Mouse (Mus musculus) intestine, postnatal 0 days (tissue): ENCODE data around the gene Hddc3. TPM values are rescaled to one million over a fixed set of nuclear protein-coding genes. Genes with fewer than 3 reads are reported as not detected.

Source experiments
- ATAC-seq: fragments of 200-750 bp; cut with Nextera tagmentation; 2 replicates; pipeline ENCODE4 v1.8.0; 2017; ENCODE audit warnings: mild to moderate bottlenecking, moderate TSS enrichment, moderate library complexity
- H3K27ac ChIP-seq: fragments of 300-500 bp; sonication (generic); 2 replicates; pipeline ENCODE4 v1.5.1; 2014; ENCODE audit warnings: mild to moderate bottlenecking, low read depth, low read length, moderate library complexity
- H3K27me3 ChIP-seq: fragments of 300-500 bp; sonication (generic); replicated peaks from 2 replicates; pipeline ENCODE4 v1.6.1; 2014; ENCODE audit warnings: low read length, mixed read lengths; ENCODE audit not compliant: control insufficient read depth, insufficient read depth
- H3K36me3 ChIP-seq: fragments of 300-500 bp; sonication (generic); 2 replicates; pipeline ENCODE4 v1.6.1; 2014; ENCODE audit warnings: mild to moderate bottlenecking, moderate library complexity; ENCODE audit not compliant: control insufficient read depth, insufficient read depth
- H3K4me1 ChIP-seq: fragments of 300-500 bp; sonication (generic); replicated peaks from 2 replicates; pipeline ENCODE4 v1.6.1; 2014; ENCODE audit warnings: antibody characterized with exemption, low read length, mixed read lengths; ENCODE audit not compliant: control insufficient read depth, insufficient read depth
- H3K4me2 ChIP-seq: fragments of 300-500 bp; sonication (generic); replicated peaks from 2 replicates; pipeline ENCODE4 v1.6.1; 2014; ENCODE audit warnings: low read depth, mild to moderate bottlenecking, moderate library complexity
- H3K4me3 ChIP-seq: fragments of 300-500 bp; sonication (generic); 2 replicates; pipeline ENCODE4 v1.5.1; 2014; ENCODE audit warnings: low read depth, low read length
- H3K9ac ChIP-seq: fragments of 300-500 bp; sonication (generic); 2 replicates; pipeline ENCODE4 v1.6.1; 2014; ENCODE audit warnings: mild to moderate bottlenecking, low read depth, low read length
- H3K9me3 ChIP-seq: fragments of 300-500 bp; sonication (generic); 2 replicates; pipeline ENCODE4 v1.6.1; 2016; ENCODE audit warnings: mixed run types; ENCODE audit not compliant: control insufficient read depth
- CTCF ChIP-seq: sonication (generic); IDR thresholded peaks from 2 replicates; pipeline ENCODE4 v1.5.1; 2016; ENCODE audit warnings: low read depth, mild to moderate bottlenecking, control low read depth, antibody characterized with exemption, moderate library complexity
- WGBS: fragments of 180-500 bp; shearing (Covaris S2); extraction: QIAGEN DNeasy Blood & Tissue Kit; methylation state at CpG from one replicate; pipeline ENCODE4 v1.1.7; 2014; 5-methylcytosine and 5-hydroxymethylcytosine counted together
- polyA plus RNA-seq: library from polyadenylated mRNA; unstranded; fragments of >200 nt; fragmentation: Nextera tagmentation; extraction: Ambion mirVana; gene quantifications from 2 replicates; pipeline ENCODE4 v1.2.1, GENCODE M21; 2015

Hddc3 gene
- polyA plus RNA-seq, 1 experiment from 2014 or later = 8.8 TPM

DNA sequence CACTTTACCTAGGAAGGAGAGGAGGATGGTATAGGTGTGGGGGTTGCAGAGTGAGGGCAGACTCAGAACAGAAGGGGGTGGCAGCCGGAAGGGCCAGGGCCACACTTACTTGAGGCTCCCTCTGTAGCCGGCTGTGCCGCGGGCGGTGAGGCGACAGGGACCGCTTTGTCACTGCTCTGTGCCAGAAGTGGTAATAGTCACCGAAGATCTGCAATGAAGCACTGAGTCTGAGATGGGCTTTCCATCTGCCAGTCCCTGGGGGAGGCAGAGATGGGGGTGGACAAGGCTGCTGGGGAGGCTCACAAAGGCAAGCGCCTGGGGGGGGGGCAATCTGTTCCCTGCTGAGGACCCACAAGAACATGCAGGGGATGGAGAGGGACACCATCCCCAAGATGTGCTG lies 55.1 kb downstream of the Hddc3 start:
- no peak for TF ChIP-seq CTCF
- Histone ChIP-seq H3K9ac (no peak overlapping the region), H3K4me2 (no peak overlapping the region), H3K4me1 (peaks cover 5% of the 10 kb centered on the region; the same call in 1 of the 2 replicates), H3K9me3 (no peaks in the 10 kb centered on the region), H3K27ac (no peak overlapping the region), H3K27me3 (no peaks in the 10 kb centered on the region), H3K4me3 (no peak overlapping the region), H3K36me3 (peaks cover 48% of the 10 kb centered on the region)
- WGBS = 93% methylated on average over 9 of the region's 9 CpGs
- no peak for ATAC-seq

- TF ChIP-seq CTCF = no peak
- peaks cover 5% of the 10 kb centered on the region; the same call in 1 of the 2 replicates for H3K4me1 ChIP-seq
- H3K27ac ChIP-seq = no peak overlapping the region
- H3K9me3 ChIP-seq = no peaks in the 10 kb centered on the region
- no peak overlapping the region for H3K9ac ChIP-seq
- no peak overlapping the region for H3K4me3 ChIP-seq
- H3K36me3 ChIP-seq = peaks cover 39% of the 10 kb centered on the region
- ATAC-seq = no peak
- whole genome bisulfite sequencing = 78% methylated on average over 9 of the region's 9 CpGs
- no peaks in the 10 kb centered on the region for H3K27me3 ChIP-seq
- H3K4me2 ChIP-seq = no peak overlapping the region
Measured at GRCm38 (mm10) chr7:80398654-80399444, 55.9 kb downstream of the Hddc3 start.

DNA sequence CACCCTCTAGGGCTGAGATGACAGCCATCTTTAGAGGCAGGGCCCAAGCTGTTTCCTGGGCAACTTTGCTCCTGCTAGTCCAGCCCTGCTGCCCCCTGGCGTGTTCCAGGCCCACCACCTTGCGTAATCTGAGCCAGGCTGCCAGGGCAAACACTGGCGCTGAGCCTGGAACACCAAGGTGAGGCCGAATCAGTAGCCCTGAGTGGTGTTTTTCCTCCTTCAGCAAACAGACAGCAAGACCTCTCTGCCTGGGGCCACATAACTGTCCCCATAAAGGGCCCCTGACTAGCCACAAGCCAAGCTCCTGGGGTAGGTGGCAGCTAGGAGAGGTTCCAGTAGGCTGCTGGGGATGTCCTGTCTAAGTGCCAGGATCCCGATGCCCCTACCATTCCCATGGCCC lies 57.2 kb downstream of the Hddc3 start:
- H3K4me2 ChIP-seq = peak overlapping the region; percentile 89
- H3K4me1 ChIP-seq = peaks cover 5% of the 10 kb centered on the region; the same call in 1 of the 2 replicates
- H3K27ac ChIP-seq = peak overlapping the region; percentile 99
- peak; percentile 37 for TF ChIP-seq CTCF
- no peaks in the 10 kb centered on the region for H3K27me3 ChIP-seq
- H3K4me3 ChIP-seq = 0 out of 2 replicates have a peak overlapping the region, but pooled peaks have one; percentile 90
- peak overlapping the region; percentile 100 for H3K9ac ChIP-seq
- no peak for ATAC-seq
- peaks cover 29% of the 10 kb centered on the region for H3K36me3 ChIP-seq
- 45% methylated on average over 5 of the region's 5 CpGs for WGBS
- H3K9me3 ChIP-seq = no peaks in the 10 kb centered on the region

Other genes with a start within 250 kb of the Hddc3 start
- gene Idh2, start 227.7 kb upstream of the Hddc3 start, polyA plus RNA-seq = 185 and 190 TPM in 2 replicates
- gene Sema4b, start 156.3 kb upstream of the Hddc3 start, polyA plus RNA-seq = 23.1 and 25.1 TPM in 2 replicates
- 526 and 531 TPM in 2 replicates for gene Cib1, start 110.3 kb upstream of the Hddc3 start, polyA plus RNA-seq
- gene Gdpgp1, start 110.2 kb upstream of the Hddc3 start, polyA plus RNA-seq = 6.5 and 7.4 TPM in 2 replicates
- gene Ttll13, start 96.7 kb upstream of the Hddc3 start, polyA plus RNA-seq = 0.77 and 1.3 TPM in 2 replicates
- 28.2 and 30.2 TPM in 2 replicates for gene Ngrn, start 81.9 kb upstream of the Hddc3 start, polyA plus RNA-seq
- gene Vps33b, start 73.5 kb upstream of the Hddc3 start, polyA plus RNA-seq = 11.7 and 12.9 TPM in 2 replicates
- 32.5 TPM in 2 replicates for gene Prc1, start 48.7 kb upstream of the Hddc3 start, polyA plus RNA-seq
- 3.2 and 4.4 TPM in 2 replicates for gene Rccd1, start 18.6 kb upstream of the Hddc3 start, polyA plus RNA-seq
- 19.7 and 20.0 TPM in 2 replicates for gene Unc45a, start 2.1 kb upstream of the Hddc3 start, polyA plus RNA-seq
- gene Man2a2, start 28.3 kb downstream of the Hddc3 start, polyA plus RNA-seq = 4.8 and 5.3 TPM in 2 replicates
- 6.2 and 6.7 TPM in 2 replicates for gene Fes, start 44.8 kb downstream of the Hddc3 start, polyA plus RNA-seq
- gene Furin, start 62.3 kb downstream of the Hddc3 start, polyA plus RNA-seq = 25.5 and 26.4 TPM in 2 replicates
- gene Blm, start 192.0 kb downstream of the Hddc3 start, polyA plus RNA-seq = 2.7 and 3.1 TPM in 2 replicates